Mouse (Mus musculus) liver, adult 2 months (tissue): ENCODE results near the gene Cyp27b1.
A peak's percentile ranks its signal among the peaks of the same experiment; 100 is the strongest.

Experiments used
- CTCF ChIP-seq: fragments of 200-500 bp; IDR thresholded peaks from 2 replicates; pipeline ENCODE4 v1.5.1; 2011; ENCODE audit warnings: low read depth, low read length, control low read depth
- POLR2A ChIP-seq: fragments of 200-500 bp; IDR thresholded peaks from 2 replicates; pipeline ENCODE4 v1.6.1; 2011; ENCODE audit warnings: low read length, control low read depth; ENCODE audit not compliant: insufficient read depth; ENCODE audit errors: extremely low read depth

GRCm38 (mm10) chr10:127063239-127063872 is 15.3 kb downstream of the Cyp27b1 start, which contains the start of gene Cdk4:
- TF ChIP-seq POLR2A = peak; percentile 67; the same call in 1 of the 2 replicates
- TF ChIP-seq CTCF = no peak
